Mouse (Mus musculus) left cerebral cortex, postnatal 36 days (tissue): ENCODE data around the gene Rpl36a-ps1. TPM values are rescaled to one million over a fixed set of nuclear protein-coding genes. Genes with fewer than 3 reads are reported as not detected.

ENCODE experiments used
- DNase-seq, 2 experiments: peaks; one replicate each; pipeline ENCODE4 v3.0.0; 2021 to 2022; ENCODE audit warnings: low spot score in 2 of 2, mixed read lengths in 1 of 2
- intact Hi-C: fragments of 180-260 bp; cut with DNase I; formaldehyde crosslinking; loops from one replicate; pipeline ENCODE4 v1.15.1; 2025
- total RNA-seq, 2 experiments: library from RNA; stranded (reverse); gene quantifications; 2 replicates each; pipeline ENCODE4 v1.2.3; 2021

The Rpl36a-ps1 gene
- total RNA-seq, 2 experiments from 2014 or later, result 2.8 TPM; not detected in 1

DNA sequence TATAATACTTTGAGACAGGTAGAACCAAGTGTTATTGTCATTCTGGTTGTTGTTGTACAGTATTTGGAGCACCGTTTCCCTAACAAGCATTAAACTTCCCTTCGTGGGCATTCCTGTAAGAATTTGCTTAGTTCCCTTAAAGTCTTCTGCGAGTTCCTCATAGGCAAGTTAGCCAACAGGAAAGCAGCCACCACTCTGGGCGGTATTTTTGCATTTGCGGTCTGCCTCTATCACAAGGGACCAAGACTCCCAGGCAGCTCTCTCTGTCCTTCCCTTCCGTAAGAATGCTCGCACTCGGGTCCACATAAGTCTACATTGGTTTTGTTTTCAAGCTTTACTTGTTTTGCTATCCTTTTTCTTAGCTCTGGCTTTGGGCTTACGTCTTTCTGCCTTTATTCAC, 37.3 kb downstream of the Rpl36a-ps1 start:
- intact Hi-C loops, result no loop called here
- no peak for DNase-seq

DNA sequence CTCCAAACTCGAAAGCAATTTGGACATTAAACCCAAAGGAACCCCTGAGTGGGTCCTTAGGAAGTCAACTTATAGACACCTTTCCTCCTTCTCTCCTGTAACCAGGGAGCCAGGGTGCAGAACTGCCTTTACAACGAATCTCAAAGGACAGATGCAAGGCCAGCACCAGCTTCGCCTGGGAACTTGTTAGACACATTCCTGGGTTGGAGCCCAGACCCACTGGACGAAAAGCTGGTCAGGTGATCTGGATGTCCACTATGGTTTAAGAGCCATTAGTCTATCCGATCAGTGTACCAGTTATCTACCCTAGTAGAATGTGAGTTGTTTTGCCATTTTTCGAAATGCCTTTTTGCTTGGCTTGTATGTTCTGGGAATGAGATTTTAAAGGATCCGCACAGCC, 41.7 kb downstream of the Rpl36a-ps1 start:
- intact Hi-C loops, result no loop called here
- DNase-seq, result no peak

DNA sequence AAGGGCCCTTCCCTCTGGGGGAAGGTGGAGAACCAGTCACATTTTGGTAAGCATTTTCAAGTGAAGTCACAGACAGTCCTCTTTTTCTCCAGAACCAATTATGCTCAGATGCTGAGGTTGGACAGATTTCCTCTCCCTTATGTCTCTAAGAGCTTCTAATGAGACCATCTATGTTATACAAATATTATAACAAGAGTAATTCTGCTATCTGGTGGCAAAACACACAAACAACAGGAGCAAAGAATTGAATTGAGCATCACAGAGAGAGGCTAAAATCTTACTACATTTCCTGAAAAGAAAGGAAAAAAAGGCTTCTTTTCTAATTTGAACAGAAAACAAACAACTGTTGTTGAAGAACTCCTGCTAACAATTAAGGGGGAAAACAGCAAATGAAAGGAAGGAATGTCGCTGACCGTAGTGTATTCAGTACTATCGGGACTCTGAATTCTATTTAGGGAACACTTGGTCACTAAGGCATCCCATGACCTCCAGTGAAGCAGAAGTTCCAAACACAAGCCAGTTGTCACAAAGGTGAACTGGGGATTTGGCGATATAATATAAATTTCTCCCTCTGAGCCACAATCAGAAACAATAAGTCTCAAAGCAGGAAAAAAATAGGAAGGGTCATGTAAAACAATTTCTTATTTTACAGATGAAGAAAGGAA, 42.4 kb downstream of the Rpl36a-ps1 start:
- intact Hi-C loops, result no loop called here
- DNase-seq, result no peak

Other genes with a start within 250 kb of the Rpl36a-ps1 start
- 10 to 100 TPM; 64.9 to 70.0 TPM for gene Mzt1, start 51.8 kb upstream of the Rpl36a-ps1 start, total RNA-seq
- gene Bora, start 51.9 kb upstream of the Rpl36a-ps1 start, total RNA-seq, result 1 to 10 TPM; 2.6 to 4.5 TPM
- 10 to 100 TPM; 10.2 to 15.8 TPM for gene Pibf1, start 105.1 kb upstream of the Rpl36a-ps1 start, total RNA-seq
- 10 to 100 TPM; 14.8 to 18.0 TPM for gene Dis3, start 105.5 kb upstream of the Rpl36a-ps1 start, total RNA-seq